Mouse (Mus musculus) midbrain, embryonic 13.5 days (tissue): Measurements from ENCODE around the gene Erf. TPM values are rescaled to one million over a fixed set of nuclear protein-coding genes. Genes with fewer than 3 reads are reported as not detected.

Experiments used
- ATAC-seq: fragments of 200-750 bp; cut with Nextera tagmentation; 2 replicates; pipeline ENCODE4 v1.8.0; 2017; ENCODE audit warnings: mild to moderate bottlenecking, moderate TSS enrichment, moderate library complexity
- H3K27ac ChIP-seq: fragments of 300-500 bp; sonication (generic); 2 replicates; pipeline ENCODE4 v1.5.1; 2015; ENCODE audit warnings: inconsistent platforms, mild to moderate bottlenecking, moderate library complexity
- H3K27me3 ChIP-seq: fragments of 300-500 bp; sonication (generic); 2 replicates; pipeline ENCODE4 v1.6.1; 2015; ENCODE audit warnings: mild to moderate bottlenecking, inconsistent platforms
- H3K36me3 ChIP-seq: fragments of 300-500 bp; sonication (generic); 2 replicates; pipeline ENCODE4 v1.6.1; 2015; ENCODE audit warnings: mild to moderate bottlenecking, inconsistent platforms
- H3K4me1 ChIP-seq: fragments of 300-500 bp; sonication (generic); replicated peaks from 2 replicates; pipeline ENCODE4 v1.6.1; 2015; ENCODE audit warnings: inconsistent platforms
- H3K4me2 ChIP-seq: fragments of 300-500 bp; sonication (generic); replicated peaks from 2 replicates; pipeline ENCODE4 v1.6.1; 2015; ENCODE audit warnings: moderate library complexity, mild to moderate bottlenecking, inconsistent platforms
- H3K4me3 ChIP-seq: fragments of 300-500 bp; sonication (generic); replicated peaks from 2 replicates; pipeline ENCODE4 v1.5.1; 2015; ENCODE audit warnings: mild to moderate bottlenecking, inconsistent platforms
- H3K9ac ChIP-seq: fragments of 300-500 bp; sonication (generic); replicated peaks from 2 replicates; pipeline ENCODE4 v1.6.1; 2015; ENCODE audit warnings: mild to moderate bottlenecking, inconsistent platforms
- H3K9me3 ChIP-seq: fragments of 300-500 bp; sonication (generic); 2 replicates; pipeline ENCODE4 v1.6.1; 2016; ENCODE audit warnings: mild to moderate bottlenecking, inconsistent platforms
- WGBS: fragments of 180-500 bp; shearing (Covaris S2); methylation state at CpG from one replicate; pipeline ENCODE4 v1.1.7; 2015; 5-methylcytosine and 5-hydroxymethylcytosine counted together
- polyA plus RNA-seq: library from polyadenylated mRNA; unstranded; fragments of >200 nt; fragmentation: Nextera tagmentation; extraction: Ambion mirVana; gene quantifications from 2 replicates; pipeline ENCODE4 v1.2.1, GENCODE M21; 2015

Gene Erf
- polyA plus RNA-seq, 1 experiment from 2014 or later: 5.7 TPM

- 86% methylated on average over 10 of the region's 10 CpGs for WGBS
- H3K9me3 ChIP-seq: no peaks in the 10 kb centered on the region
- H3K4me1 ChIP-seq: peaks cover 45% of the 10 kb centered on the region
- peak overlapping the region; percentile 76 for H3K9ac ChIP-seq
- H3K36me3 ChIP-seq: peaks cover 45% of the 10 kb centered on the region
- peak overlapping the region; percentile 64 for H3K4me3 ChIP-seq
- no peak for ATAC-seq
- peak overlapping the region; percentile 88 for H3K4me2 ChIP-seq
- H3K27ac ChIP-seq: no peak overlapping the region
- no peaks in the 10 kb centered on the region for H3K27me3 ChIP-seq
Measured at GRCm38 (mm10) chr7:25222275-25222967, 28.1 kb downstream of the Erf start.

GRCm38 (mm10) chr7:25221102-25221883 lies 29.3 kb downstream of the Erf start, which contains the start of gene Zfp526:
Gene Zfp526 (plus strand): TSS chr7:25221425.
- Histone ChIP-seq H3K4me3 (peak within 1 kb of the TSS; percentile 64), H3K36me3 (peaks cover 38% of the 10 kb centered on the region), H3K27me3 (no peaks in the 10 kb centered on the region), H3K4me2 (peak within 1 kb of the TSS; percentile 88), H3K4me1 (peaks cover 45% of the 10 kb centered on the region), H3K27ac (peak within 1 kb of the TSS; percentile 87), H3K9me3 (no peaks in the 10 kb centered on the region), H3K9ac (peak within 1 kb of the TSS; percentile 76)
- ATAC-seq: peak; percentile 97
- WGBS: under 1% methylated on average over 44 of the region's 45 CpGs

GRCm38 (mm10) chr7:25220457-25221101 lies 30.0 kb downstream of the Erf start, which contains the start of gene Dedd2:
Gene Dedd2 (minus strand): TSS chr7:25220615.
- Histone ChIP-seq H3K27me3 (no peaks in the 10 kb centered on the region), H3K4me3 (peak within 1 kb of the TSS; percentile 64), H3K9ac (peak within 1 kb of the TSS; percentile 76), H3K4me1 (peaks cover 45% of the 10 kb centered on the region), H3K9me3 (no peaks in the 10 kb centered on the region), H3K36me3 (peaks cover 32% of the 10 kb centered on the region), H3K27ac (peak within 1 kb of the TSS; percentile 87), H3K4me2 (peak within 1 kb of the TSS; percentile 88)
- 7% methylated on average over 20 of the region's 20 CpGs for WGBS
- peak; percentile 4 for ATAC-seq

- whole genome bisulfite sequencing: 5% methylated on average over 31 of the region's 31 CpGs
- H3K4me3 ChIP-seq: peak overlapping the region; percentile 64
- peak; percentile 59 for ATAC-seq
- peak overlapping the region; percentile 88 for H3K4me2 ChIP-seq
- peaks cover 45% of the 10 kb centered on the region for H3K4me1 ChIP-seq
- H3K9me3 ChIP-seq: no peaks in the 10 kb centered on the region
- H3K27me3 ChIP-seq: no peaks in the 10 kb centered on the region
- peaks cover 32% of the 10 kb centered on the region for H3K36me3 ChIP-seq
- H3K9ac ChIP-seq: peak overlapping the region; percentile 73; the same call in 1 of the 2 replicates
- H3K27ac ChIP-seq: peak overlapping the region; percentile 74
Measured at GRCm38 (mm10) chr7:25219756-25220456, 30.7 kb downstream of the Erf start.

GRCm38 (mm10) chr7:25219416-25219750 lies 31.2 kb downstream of the Erf start:
- H3K27ac ChIP-seq: peak overlapping the region; percentile 74; the same call in 1 of the 2 replicates
- 0% methylated on average over 16 of the region's 16 CpGs for WGBS
- peak overlapping the region; percentile 73 for H3K9ac ChIP-seq
- no peaks in the 10 kb centered on the region for H3K27me3 ChIP-seq
- peak overlapping the region; percentile 64 for H3K4me3 ChIP-seq
- H3K4me2 ChIP-seq: peak overlapping the region; percentile 88
- peaks cover 45% of the 10 kb centered on the region for H3K4me1 ChIP-seq
- no peaks in the 10 kb centered on the region for H3K9me3 ChIP-seq
- peaks cover 29% of the 10 kb centered on the region for H3K36me3 ChIP-seq
- peak; percentile 35 for ATAC-seq

GRCm38 (mm10) chr7:25218705-25219415 lies 31.7 kb downstream of the Erf start:
- ATAC-seq: peak; percentile 15
- H3K27ac ChIP-seq: peak overlapping the region; percentile 74
- no peaks in the 10 kb centered on the region for H3K27me3 ChIP-seq
- H3K4me2 ChIP-seq: peak overlapping the region; percentile 88
- under 1% methylated on average over 53 of the region's 53 CpGs for WGBS
- H3K9me3 ChIP-seq: no peaks in the 10 kb centered on the region
- peak overlapping the region; percentile 64 for H3K4me3 ChIP-seq
- H3K9ac ChIP-seq: peak overlapping the region; percentile 73
- peaks cover 45% of the 10 kb centered on the region for H3K4me1 ChIP-seq
- H3K36me3 ChIP-seq: peaks cover 27% of the 10 kb centered on the region

- no peaks in the 10 kb centered on the region for H3K27me3 ChIP-seq
- peak overlapping the region; percentile 88 for H3K4me2 ChIP-seq
- peaks cover 24% of the 10 kb centered on the region for H3K36me3 ChIP-seq
- no peak for ATAC-seq
- H3K27ac ChIP-seq: no peak overlapping the region
- H3K4me3 ChIP-seq: peak overlapping the region; percentile 64; the same call in 1 of the 2 replicates
- peaks cover 43% of the 10 kb centered on the region for H3K4me1 ChIP-seq
- WGBS: 75% methylated on average over 12 of the region's 12 CpGs
- no peak overlapping the region for H3K9ac ChIP-seq
- no peaks in the 10 kb centered on the region for H3K9me3 ChIP-seq
Measured at GRCm38 (mm10) chr7:25217653-25218395, 32.7 kb downstream of the Erf start.

- WGBS: 92% methylated on average over 2 of the region's 2 CpGs
Measured at GRCm38 (mm10) chr7:25214172-25214571, 36.4 kb downstream of the Erf start.

GRCm38 (mm10) chr7:25213099-25213498 lies 37.5 kb downstream of the Erf start:
- Histone ChIP-seq H3K4me3 (no peak overlapping the region), H3K27ac (no peak overlapping the region), H3K27me3 (no peaks in the 10 kb centered on the region), H3K9me3 (no peaks in the 10 kb centered on the region), H3K4me1 (peaks cover 6% of the 10 kb centered on the region), H3K36me3 (peaks cover 56% of the 10 kb centered on the region), H3K9ac (no peak overlapping the region), H3K4me2 (no peak overlapping the region)
- ATAC-seq: no peak
- 84% methylated on average over 3 of the region's 3 CpGs for WGBS

More at GRCm38 (mm10) chr7:25214172-25214571, 36.4 kb downstream of the Erf start:
- Histone ChIP-seq H3K4me3 (no peak overlapping the region), H3K4me1 (peaks cover 16% of the 10 kb centered on the region), H3K27ac (no peak overlapping the region), H3K27me3 (no peaks in the 10 kb centered on the region), H3K9ac (no peak overlapping the region), H3K9me3 (no peaks in the 10 kb centered on the region), H3K4me2 (no peak overlapping the region), H3K36me3 (peaks cover 45% of the 10 kb centered on the region)
- no peak for ATAC-seq

GRCm38 (mm10) chr7:25210482-25210881 lies 40.1 kb downstream of the Erf start:
- Histone ChIP-seq H3K36me3 (peaks cover 72% of the 10 kb centered on the region), H3K9me3 (no peaks in the 10 kb centered on the region), H3K4me2 (no peak overlapping the region), H3K27me3 (no peaks in the 10 kb centered on the region), H3K4me3 (no peak overlapping the region), H3K9ac (no peak overlapping the region), H3K27ac (no peak overlapping the region), H3K4me1 (no peaks in the 10 kb centered on the region)
- 91% methylated on average over 4 of the region's 4 CpGs for WGBS
- ATAC-seq: no peak
